Mouse (Mus musculus): ENCODE data around the gene Nt5dc3.

GRCm38 (mm10) chr10:86777614-86778319 is 1.0 kb upstream of the Nt5dc3 start:
- no peak for TF ChIP-seq POLR2A (IDR thresholded peaks at IDR 0.05; ENCODE audit: borderline replicate concordance, control insufficient read depth, low read depth, low read length)
- TF ChIP-seq CTCF (IDR thresholded peaks at IDR 0.05; ENCODE audit: control insufficient read depth, insufficient read depth, low read length), result no peak
